Mouse (Mus musculus): ENCODE data around the gene Cnr2. TPM values are rescaled to one million over a fixed set of nuclear protein-coding genes. Genes with fewer than 3 reads are reported as not detected.

Gene Cnr2
- polyA plus RNA-seq, 1 experiment from 2014 or later, result 0.28 TPM

DNA sequence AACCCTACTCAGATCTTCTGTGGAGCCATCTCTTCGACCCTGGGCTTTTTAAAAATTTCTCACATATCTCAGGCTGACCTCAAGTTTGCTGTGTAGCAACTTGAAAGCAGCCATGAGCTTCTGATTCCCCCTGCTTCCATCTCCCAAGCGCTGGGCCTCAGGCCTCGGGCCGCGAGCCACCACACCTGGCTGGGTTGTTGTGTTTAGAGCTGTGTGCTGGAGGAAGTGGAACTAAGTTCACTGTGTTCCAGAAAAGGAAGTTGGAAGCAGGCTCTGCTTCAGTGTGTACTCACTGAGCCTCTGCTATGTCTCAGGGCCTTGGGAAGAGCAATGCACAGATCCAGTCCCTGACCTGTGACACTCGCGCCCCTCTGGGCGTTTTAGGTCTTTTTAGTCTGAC, 52.9 kb downstream of the Cnr2 start:
- Histone ChIP-seq H3K4me3 (replicated peaks) (no peak overlapping the region), H3K36me3 (peaks cover 12% of the 10 kb centered on the region), H3K4me1 (replicated peaks) (peaks cover 7% of the 10 kb centered on the region), H3K27ac (peak overlapping the region; percentile 7; the same call in 1 of the 2 replicates), H3K4me2 (replicated peaks) (peak overlapping the region; percentile 77), H3K27me3 (replicated peaks) (no peaks in the 10 kb centered on the region), H3K9me3 (no peaks in the 10 kb centered on the region), H3K9ac (no peak overlapping the region)
- WGBS, result 85% methylated on average over 8 of the region's 8 CpGs
- no peak for ATAC-seq

DNA sequence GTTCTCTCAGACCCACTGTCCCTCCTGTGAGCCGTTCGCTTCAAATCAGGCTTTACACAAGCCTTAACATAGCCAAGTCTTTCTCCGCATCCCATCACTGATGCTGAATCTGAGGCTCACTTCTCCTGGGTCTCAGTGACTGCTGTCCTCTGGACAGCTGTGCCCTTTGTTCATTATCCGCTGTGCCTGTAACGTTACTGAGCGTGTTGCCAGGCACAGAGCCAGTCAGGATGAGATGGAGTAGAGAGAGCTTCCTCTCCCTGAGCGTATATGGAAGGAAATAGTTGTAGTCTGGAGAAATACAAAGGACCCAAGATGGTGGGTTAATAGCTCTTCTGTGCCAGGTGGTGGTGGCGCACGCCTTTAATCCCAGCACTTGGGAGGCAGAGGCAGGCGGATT, 54.3 kb downstream of the Cnr2 start:
- Histone ChIP-seq H3K27ac (no peak overlapping the region), H3K36me3 (peaks cover 12% of the 10 kb centered on the region), H3K9ac (no peak overlapping the region), H3K4me2 (replicated peaks) (no peak overlapping the region), H3K4me1 (replicated peaks) (peaks cover 7% of the 10 kb centered on the region), H3K9me3 (no peaks in the 10 kb centered on the region), H3K27me3 (replicated peaks) (no peaks in the 10 kb centered on the region), H3K4me3 (replicated peaks) (no peak overlapping the region)
- ATAC-seq, result no peak
- WGBS, result 80% methylated on average over 10 of the region's 10 CpGs

DNA sequence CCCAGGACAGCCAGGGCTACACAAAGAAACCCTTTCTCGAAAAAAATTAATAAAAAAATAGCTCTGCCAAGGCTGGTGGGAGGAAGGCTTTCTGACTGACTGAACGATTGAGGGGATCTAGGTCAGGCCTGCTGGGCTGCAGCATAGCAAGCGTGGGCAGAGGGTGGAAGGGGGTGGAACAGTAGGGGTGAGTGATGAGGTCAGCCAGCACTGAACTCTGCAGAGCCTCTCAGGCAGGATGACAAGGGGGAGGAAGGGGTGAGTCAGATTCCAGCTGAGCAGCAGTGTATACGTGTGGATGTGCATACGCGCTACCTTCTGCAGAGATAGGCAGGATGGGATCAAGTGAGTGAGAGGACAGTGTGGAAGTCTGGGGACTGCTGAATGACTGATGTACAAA, 54.7 kb downstream of the Cnr2 start:
- Histone ChIP-seq H3K9me3 (no peaks in the 10 kb centered on the region), H3K27ac (no peak overlapping the region), H3K27me3 (replicated peaks) (no peaks in the 10 kb centered on the region), H3K4me3 (replicated peaks) (no peak overlapping the region), H3K36me3 (peaks cover 15% of the 10 kb centered on the region), H3K4me2 (replicated peaks) (no peak overlapping the region), H3K4me1 (replicated peaks) (peaks cover 7% of the 10 kb centered on the region), H3K9ac (no peak overlapping the region)
- no peak for ATAC-seq
- WGBS, result 56% methylated on average over 6 of the region's 6 CpGs

DNA sequence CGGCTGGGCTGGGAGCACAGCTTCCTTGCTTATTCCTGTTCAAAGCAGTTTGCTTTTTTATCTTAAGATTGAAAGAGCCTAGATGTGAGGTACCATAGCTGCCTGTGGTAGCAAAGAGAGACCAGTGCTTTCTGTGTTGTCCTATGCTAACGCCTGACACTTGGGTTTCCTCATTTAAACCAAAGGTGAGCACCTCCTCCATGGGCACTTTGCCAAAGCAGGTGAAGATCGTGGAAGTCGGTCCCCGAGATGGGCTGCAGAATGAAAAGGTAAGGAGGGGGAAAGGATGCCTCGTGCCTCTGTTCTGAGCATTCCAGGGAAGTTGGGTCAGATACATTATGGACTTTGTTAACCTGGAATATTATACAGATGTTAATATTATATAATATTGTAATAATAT, 55.2 kb downstream of the Cnr2 start:
- Histone ChIP-seq H3K4me2 (replicated peaks) (no peak overlapping the region), H3K9me3 (no peaks in the 10 kb centered on the region), H3K27me3 (replicated peaks) (no peaks in the 10 kb centered on the region), H3K4me1 (replicated peaks) (peaks cover 7% of the 10 kb centered on the region), H3K4me3 (replicated peaks) (no peak overlapping the region), H3K27ac (no peak overlapping the region), H3K9ac (no peak overlapping the region), H3K36me3 (peaks cover 16% of the 10 kb centered on the region)
- 74% methylated on average over 6 of the region's 6 CpGs for WGBS
- no peak for ATAC-seq

DNA sequence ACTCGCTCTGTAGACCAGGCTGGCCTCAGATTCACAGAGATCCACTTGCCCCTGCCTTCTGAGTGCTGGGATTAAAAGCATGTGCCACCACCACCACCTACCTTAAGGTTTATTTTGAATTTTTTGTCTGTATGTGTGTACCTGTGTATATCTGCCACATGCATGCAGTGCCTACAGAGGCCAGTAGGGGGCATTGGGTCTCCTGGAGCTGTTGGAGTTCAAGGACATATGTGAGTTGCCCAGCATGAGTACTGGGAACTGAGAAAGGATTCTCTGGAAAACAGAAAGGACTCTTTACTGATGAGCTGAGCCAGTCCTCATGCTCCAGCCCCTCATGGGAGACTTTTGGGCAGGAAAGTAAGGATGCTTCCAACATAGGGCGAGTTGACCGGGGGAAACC, 56.3 kb downstream of the Cnr2 start:
- no peak for ATAC-seq
- Histone ChIP-seq H3K9me3 (no peaks in the 10 kb centered on the region), H3K4me3 (replicated peaks) (no peak overlapping the region), H3K27me3 (replicated peaks) (no peaks in the 10 kb centered on the region), H3K27ac (no peak overlapping the region), H3K4me2 (replicated peaks) (no peak overlapping the region), H3K4me1 (replicated peaks) (peaks cover 2% of the 10 kb centered on the region; the same call in 1 of the 2 replicates), H3K9ac (no peak overlapping the region), H3K36me3 (peaks cover 18% of the 10 kb centered on the region)
- WGBS, result 95% methylated on average over 3 of the region's 3 CpGs

DNA sequence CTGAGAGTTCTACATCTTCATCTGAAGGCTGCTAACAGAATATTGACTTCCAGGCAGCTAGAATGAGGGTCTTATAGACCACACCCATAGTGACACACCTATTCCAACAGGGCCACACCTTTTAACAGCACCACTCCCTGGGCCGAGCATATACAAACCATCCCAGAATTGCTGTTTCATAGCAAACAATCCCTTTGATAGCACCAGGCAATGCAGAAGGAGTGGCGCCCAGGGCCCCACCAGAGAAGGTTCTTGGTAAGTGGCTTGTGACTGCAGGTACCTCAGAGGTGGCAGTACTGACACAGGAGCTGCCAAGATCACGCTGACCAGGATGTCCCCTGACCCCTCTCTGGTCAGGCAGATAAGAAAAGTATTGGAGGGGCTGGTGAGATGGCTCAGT, 58.0 kb downstream of the Cnr2 start:
- H3K4me2 ChIP-seq (replicated peaks), result no peak overlapping the region
- 0 out of 2 replicates have a peak, but pooled peaks have one; percentile 11 for ATAC-seq
- no peak overlapping the region for H3K27ac ChIP-seq
- H3K4me1 ChIP-seq (replicated peaks), result no peaks in the 10 kb centered on the region; the same call in 1 of the 2 replicates
- no peaks in the 10 kb centered on the region for H3K27me3 ChIP-seq (replicated peaks)
- H3K4me3 ChIP-seq (replicated peaks), result no peak overlapping the region
- H3K9ac ChIP-seq, result no peak overlapping the region
- peaks cover 21% of the 10 kb centered on the region for H3K36me3 ChIP-seq
- WGBS, result 68% methylated on average over 3 of the region's 3 CpGs
- no peaks in the 10 kb centered on the region for H3K9me3 ChIP-seq

DNA sequence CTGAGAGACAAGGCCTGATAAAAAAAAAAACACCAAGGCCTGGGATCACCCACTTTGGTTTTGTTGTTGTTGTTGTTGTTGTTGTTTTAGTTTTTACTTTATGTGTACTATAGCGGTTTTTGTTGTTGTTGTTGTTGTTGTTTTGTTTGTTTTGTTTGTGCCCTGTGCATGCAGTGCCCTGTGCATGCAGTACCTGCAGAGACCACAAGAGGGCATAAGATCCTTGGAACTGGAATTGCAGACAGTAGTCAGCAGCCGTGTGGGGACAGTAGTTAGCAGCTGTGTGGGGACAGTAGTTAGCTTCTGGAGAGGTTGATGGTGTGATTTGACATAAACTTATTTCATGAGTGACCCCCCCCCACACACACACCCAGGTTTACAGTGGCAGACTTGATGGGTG, 59.0 kb downstream of the Cnr2 start:
- H3K4me1 ChIP-seq (replicated peaks), result 0 out of 2 replicates have a peak, but pooled peaks cover 4% of the 10 kb centered on the region
- H3K4me3 ChIP-seq (replicated peaks), result no peak overlapping the region
- no peak overlapping the region for H3K27ac ChIP-seq
- H3K36me3 ChIP-seq, result peaks cover 24% of the 10 kb centered on the region
- 20% methylated on average over 2 of the region's 2 CpGs for WGBS
- H3K4me2 ChIP-seq (replicated peaks), result no peak overlapping the region
- H3K9me3 ChIP-seq, result no peaks in the 10 kb centered on the region
- ATAC-seq, result peak; percentile 42; the same call in 1 of the 2 replicates
- H3K27me3 ChIP-seq (replicated peaks), result no peaks in the 10 kb centered on the region
- H3K9ac ChIP-seq, result no peak overlapping the region

DNA sequence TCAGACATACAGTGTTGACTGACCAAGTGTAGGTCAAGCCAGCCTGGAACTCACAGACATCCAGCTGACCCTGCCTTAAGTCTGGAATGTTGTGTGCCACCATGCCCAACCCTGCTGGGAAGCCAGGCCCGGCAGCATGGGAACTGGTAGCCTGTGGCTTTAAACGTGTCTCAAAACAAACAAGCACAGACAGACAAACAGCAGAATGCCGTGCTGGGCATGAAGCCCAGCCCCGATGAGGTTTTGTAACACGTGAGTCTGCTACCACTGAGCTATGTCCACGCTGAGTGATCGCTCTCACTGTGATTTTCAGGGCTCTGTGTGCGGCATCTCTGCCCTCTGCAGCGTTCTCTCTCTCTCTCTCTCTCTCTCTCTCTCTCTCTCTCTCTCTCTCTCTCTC, 60.7 kb downstream of the Cnr2 start:
- Histone ChIP-seq H3K4me3 (replicated peaks) (no peak overlapping the region), H3K36me3 (peaks cover 27% of the 10 kb centered on the region), H3K4me2 (replicated peaks) (no peak overlapping the region), H3K9me3 (no peaks in the 10 kb centered on the region), H3K27me3 (replicated peaks) (no peaks in the 10 kb centered on the region), H3K9ac (no peak overlapping the region), H3K4me1 (replicated peaks) (0 out of 2 replicates have a peak, but pooled peaks cover 4% of the 10 kb centered on the region), H3K27ac (no peak overlapping the region)
- WGBS, result 85% methylated on average over 9 of the region's 9 CpGs
- no peak for ATAC-seq

DNA sequence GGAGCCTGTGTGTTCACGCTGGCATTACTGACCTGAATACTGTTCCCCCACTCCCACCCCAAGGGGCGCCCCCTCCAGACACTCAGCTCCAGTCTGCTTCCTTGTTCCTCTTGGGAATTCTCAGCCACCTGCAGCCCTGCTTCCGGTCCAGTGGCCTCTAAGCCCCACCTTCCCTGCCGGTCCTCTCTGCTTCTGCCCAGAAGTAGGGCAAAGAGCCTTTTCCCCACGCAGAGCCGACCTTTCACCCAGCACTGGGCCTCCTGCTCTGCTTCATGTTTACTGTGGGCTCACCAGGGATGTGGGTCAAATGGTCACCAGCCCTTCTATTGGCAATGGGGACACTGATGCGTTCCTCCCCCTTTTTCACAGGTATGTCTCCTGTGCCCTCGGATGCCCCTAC, 63.2 kb downstream of the Cnr2 start:
- ATAC-seq, result peak; percentile 76
- Histone ChIP-seq H3K9ac (peak overlapping the region; percentile 23; the same call in 1 of the 2 replicates), H3K27me3 (replicated peaks) (no peaks in the 10 kb centered on the region), H3K9me3 (no peaks in the 10 kb centered on the region), H3K4me1 (replicated peaks) (peaks cover 8% of the 10 kb centered on the region; the same call in 1 of the 2 replicates), H3K36me3 (peaks cover 18% of the 10 kb centered on the region), H3K4me3 (replicated peaks) (peak overlapping the region; percentile 17; the same call in 1 of the 2 replicates), H3K4me2 (replicated peaks) (peak overlapping the region; percentile 47), H3K27ac (peak overlapping the region; percentile 76)
- 40% methylated on average over 8 of the region's 8 CpGs for WGBS

DNA sequence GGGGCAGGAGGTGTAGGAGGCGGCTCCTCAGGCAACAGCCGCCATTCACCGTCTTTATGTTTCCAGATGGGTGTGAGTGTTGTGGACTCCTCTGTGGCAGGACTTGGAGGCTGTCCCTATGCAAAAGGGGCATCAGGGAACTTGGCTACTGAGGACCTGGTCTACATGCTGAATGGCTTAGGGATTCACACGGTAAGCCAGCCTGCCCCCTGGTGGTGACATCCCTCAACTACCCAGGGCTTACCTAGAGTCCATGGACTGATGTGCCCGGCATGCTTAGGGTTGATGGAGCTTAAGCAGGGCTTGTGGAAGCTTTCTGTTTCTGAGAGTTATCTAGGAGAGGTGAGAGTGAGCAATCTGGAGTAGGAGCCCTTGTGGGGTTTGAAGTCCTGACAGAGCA, 65.5 kb downstream of the Cnr2 start:
- H3K4me1 ChIP-seq (replicated peaks), result peaks cover 20% of the 10 kb centered on the region
- H3K4me2 ChIP-seq (replicated peaks), result no peak overlapping the region
- no peaks in the 10 kb centered on the region for H3K27me3 ChIP-seq (replicated peaks)
- no peak overlapping the region for H3K27ac ChIP-seq
- H3K4me3 ChIP-seq (replicated peaks), result no peak overlapping the region
- ATAC-seq, result no peak
- 29% methylated on average over 5 of the region's 5 CpGs for WGBS
- H3K9ac ChIP-seq, result no peak overlapping the region
- H3K9me3 ChIP-seq, result no peaks in the 10 kb centered on the region
- H3K36me3 ChIP-seq, result peaks cover 16% of the 10 kb centered on the region

DNA sequence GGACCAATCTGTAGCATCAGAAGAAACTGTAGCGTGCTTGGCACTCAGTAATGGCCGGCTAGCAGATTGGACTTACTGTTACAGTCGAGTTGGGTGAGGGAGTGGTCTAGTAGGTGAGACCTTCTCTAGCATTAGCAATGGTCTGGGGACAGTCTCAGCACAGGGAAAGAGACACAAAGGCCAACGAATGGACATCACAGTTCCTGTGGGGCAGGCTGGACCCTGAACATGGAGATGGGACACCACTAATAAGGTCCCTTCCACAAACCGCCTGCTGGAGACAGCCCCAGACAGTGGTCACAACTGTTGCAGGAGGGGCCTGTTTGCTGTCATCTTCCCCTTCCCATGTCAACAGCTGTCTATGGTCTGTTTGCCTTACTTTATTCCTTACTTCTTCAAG, 66.5 kb downstream of the Cnr2 start:
- H3K9me3 ChIP-seq, result no peaks in the 10 kb centered on the region
- H3K36me3 ChIP-seq, result peaks cover 17% of the 10 kb centered on the region
- no peak overlapping the region for H3K27ac ChIP-seq
- H3K27me3 ChIP-seq (replicated peaks), result no peaks in the 10 kb centered on the region
- H3K9ac ChIP-seq, result no peak overlapping the region
- no peak overlapping the region for H3K4me3 ChIP-seq (replicated peaks)
- ATAC-seq, result no peak
- H3K4me2 ChIP-seq (replicated peaks), result no peak overlapping the region
- H3K4me1 ChIP-seq (replicated peaks), result peaks cover 20% of the 10 kb centered on the region
- 87% methylated on average over 5 of the region's 5 CpGs for WGBS

DNA sequence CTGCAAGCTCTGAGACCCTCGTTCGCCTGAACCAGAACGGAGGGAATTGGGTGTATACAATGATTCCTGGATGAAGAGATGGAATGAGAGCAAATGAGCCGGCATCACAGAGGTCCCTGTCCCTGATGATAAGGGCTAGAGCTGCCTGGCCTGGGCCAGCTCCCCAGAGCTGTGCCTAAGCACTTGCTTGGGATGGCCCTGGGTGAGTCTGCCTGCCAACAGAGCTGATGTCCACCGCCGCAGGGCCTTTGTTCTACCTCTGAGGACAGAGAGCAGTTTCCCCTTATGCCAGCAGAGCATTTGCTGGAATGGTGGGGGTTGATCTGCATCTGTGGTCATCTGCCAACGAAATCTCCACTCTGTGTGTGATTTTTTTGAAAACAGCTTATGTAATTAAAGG, 67.0 kb downstream of the Cnr2 start:
- Histone ChIP-seq H3K27me3 (replicated peaks) (no peaks in the 10 kb centered on the region), H3K4me2 (replicated peaks) (no peak overlapping the region), H3K4me1 (replicated peaks) (peaks cover 20% of the 10 kb centered on the region), H3K27ac (no peak overlapping the region), H3K4me3 (replicated peaks) (no peak overlapping the region), H3K9me3 (no peaks in the 10 kb centered on the region), H3K9ac (no peak overlapping the region), H3K36me3 (peaks cover 19% of the 10 kb centered on the region)
- no peak for ATAC-seq
- WGBS, result 89% methylated on average over 7 of the region's 7 CpGs

DNA sequence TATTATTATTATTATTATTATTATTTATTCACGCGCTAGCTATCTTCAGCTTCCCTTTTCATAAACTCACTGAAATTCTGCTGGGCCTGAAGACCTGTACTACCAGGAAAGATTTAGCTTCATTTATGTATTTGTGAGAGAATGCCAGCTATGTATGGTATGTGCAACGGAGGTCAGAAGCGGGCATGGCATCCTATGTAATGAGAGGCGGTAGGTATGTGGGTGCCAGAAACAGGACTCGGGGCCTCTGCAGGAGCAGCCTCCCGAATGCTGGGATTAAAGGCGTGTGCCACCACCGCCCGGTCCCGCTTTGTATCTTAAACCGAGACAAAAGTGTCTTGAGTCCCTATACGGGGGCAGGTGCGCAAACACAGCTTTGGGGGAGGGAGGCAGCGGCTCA, 67.8 kb downstream of the Cnr2 start:
- Histone ChIP-seq H3K4me2 (replicated peaks) (peak overlapping the region; percentile 90), H3K4me1 (replicated peaks) (peaks cover 20% of the 10 kb centered on the region), H3K36me3 (peaks cover 26% of the 10 kb centered on the region), H3K27ac (peak overlapping the region; percentile 88), H3K4me3 (replicated peaks) (peak overlapping the region; percentile 78), H3K9me3 (no peaks in the 10 kb centered on the region), H3K27me3 (replicated peaks) (no peaks in the 10 kb centered on the region), H3K9ac (peak overlapping the region; percentile 78)
- WGBS, result 7% methylated on average over 15 of the region's 15 CpGs
- 0 out of 2 replicates have a peak, but pooled peaks have one; percentile 1 for ATAC-seq

Measured in intestine, embryonic 15.5 days (tissue).